Mouse (Mus musculus) CH12.LX (cell line): ENCODE measurements at regions not wholly inside any gene's neighbourhood (a gene's known extent, or its start where the extent isn't known, plus 50 kb on each side); places are given as distances from the start of the nearest gene placed in this dataset.
A peak's percentile ranks its signal among the peaks of the same experiment; 100 is the strongest.

Experiments
- DNase-seq: peaks from one replicate; pipeline ENCODE4 v3.0.0-alpha.2; 2013; ENCODE audit errors: extremely low read depth
- H3K27ac ChIP-seq: 2 replicates; pipeline ENCODE4 v1.5.1; 2012; ENCODE audit warnings: low read depth, mild to moderate bottlenecking, control low read depth, moderate library complexity; ENCODE audit not compliant: insufficient read depth
- H3K27me3 ChIP-seq: replicated peaks from 2 replicates; pipeline ENCODE3; 2012; ENCODE audit warnings: inconsistent platforms
- H3K36me3 ChIP-seq, 2 experiments: replicated peaks in 1 of 2; 2 replicates each; pipeline versions ENCODE3 to v1.6.1; 2012; ENCODE audit warnings: inconsistent platforms in 1 of 2, low read length in 1 of 2, mild to moderate bottlenecking in 1 of 2, mixed read lengths in 1 of 2, moderate library complexity in 1 of 2; ENCODE audit not compliant: control insufficient read depth in 1 of 2, insufficient read depth in 1 of 2
- H3K4me1 ChIP-seq, 2 experiments: 2 replicates each; pipeline ENCODE4 v1.6.1; 2012; ENCODE audit warnings: inconsistent platforms in 1 of 2, moderate library complexity in 1 of 2; ENCODE audit not compliant: insufficient read depth in 2 of 2, control insufficient read depth in 1 of 2
- H3K4me2 ChIP-seq: 2 replicates; pipeline ENCODE4 v1.6.1; 2012; ENCODE audit warnings: low read depth, mild to moderate bottlenecking, control low read depth; ENCODE audit not compliant: poor library complexity, insufficient read depth, severe bottlenecking
- H3K4me3 ChIP-seq, 3 experiments: fragments of 150-350 bp in 1 of 3; sonication (generic) in 1 of 3; replicated peaks in 1 of 3; 2 replicates each; pipeline versions ENCODE3 to v1.5.1; 2011 to 2012; ENCODE audit warnings: low read depth in 2 of 3, low read length in 2 of 3, mild to moderate bottlenecking in 2 of 3, moderate library complexity in 2 of 3, control low read depth in 1 of 3, improper control_type of control experiment in 1 of 3, inconsistent platforms in 1 of 3, mixed read lengths in 1 of 3; ENCODE audit not compliant: poor library complexity in 1 of 3
- H3K79me2 ChIP-seq: replicated peaks from 2 replicates; pipeline ENCODE4 v1.6.1; 2012; ENCODE audit warnings: mild to moderate bottlenecking, moderate library complexity; ENCODE audit not compliant: control insufficient read depth, poor library complexity, insufficient read depth, severe bottlenecking; ENCODE audit errors: extremely low read depth
- H3K9ac ChIP-seq: 2 replicates; pipeline ENCODE4 v1.6.1; 2012; ENCODE audit warnings: low read depth, mild to moderate bottlenecking, control low read depth, moderate library complexity; ENCODE audit not compliant: insufficient read depth
- H3K9me3 ChIP-seq: replicated peaks from 2 replicates; pipeline ENCODE3; 2012; ENCODE audit warnings: low read length, inconsistent platforms, mixed read lengths
- CHD2 ChIP-seq: IDR thresholded peaks from 2 replicates; pipeline ENCODE4 v1.6.1; 2011; ENCODE audit warnings: low read length, improper control_type of control experiment
- CTCF ChIP-seq, 2 experiments: IDR thresholded peaks in 1 of 2; conservative IDR thresholded peaks in 1 of 2; 2 replicates each; pipeline ENCODE4 v1.5.1; 2011 to 2012; ENCODE audit warnings: low read depth in 2 of 2, low read length in 2 of 2, improper control_type of control experiment in 1 of 2, inconsistent platforms in 1 of 2, mild to moderate bottlenecking in 1 of 2, moderate library complexity in 1 of 2
- E2F4 ChIP-seq: IDR thresholded peaks from 2 replicates; pipeline ENCODE4 v1.6.1; 2011; ENCODE audit warnings: low read depth, low read length, improper control_type of control experiment; ENCODE audit not compliant: insufficient replicate concordance
- ELF1 ChIP-seq: IDR thresholded peaks from 2 replicates; pipeline ENCODE4 v1.6.1; 2014; ENCODE audit warnings: low read depth, mild to moderate bottlenecking, inconsistent platforms, low read length, improper control_type of control experiment
- EP300 ChIP-seq: IDR thresholded peaks from 2 replicates; pipeline ENCODE4 v1.6.1; 2011; ENCODE audit warnings: low read length, improper control_type of control experiment
- GABPA ChIP-seq: IDR thresholded peaks from 2 replicates; pipeline ENCODE4 v1.6.1; 2012; ENCODE audit warnings: low read depth, low read length, improper control_type of control experiment, inconsistent platforms; ENCODE audit not compliant: insufficient replicate concordance
- JUND ChIP-seq: conservative IDR thresholded peaks from 2 replicates; pipeline ENCODE4 v1.6.1; 2011; ENCODE audit warnings: low read depth, low read length, improper control_type of control experiment
- KAT2A ChIP-seq: IDR thresholded peaks from 2 replicates; pipeline ENCODE4 v1.6.1; 2012; ENCODE audit warnings: low read length, improper control_type of control experiment, inconsistent platforms; ENCODE audit not compliant: insufficient replicate concordance
- MAFK ChIP-seq: IDR thresholded peaks from 2 replicates; pipeline ENCODE4 v1.6.1; 2011; ENCODE audit warnings: low read length, improper control_type of control experiment; ENCODE audit not compliant: insufficient replicate concordance
- MEF2A ChIP-seq: IDR thresholded peaks from 2 replicates; pipeline ENCODE4 v1.6.1; 2014; ENCODE audit warnings: low read depth, mild to moderate bottlenecking, inconsistent platforms, low read length, improper control_type of control experiment, borderline replicate concordance
- MXI1 ChIP-seq: IDR thresholded peaks from 2 replicates; pipeline ENCODE4 v1.6.1; 2011; ENCODE audit warnings: mild to moderate bottlenecking, low read depth, low read length, improper control_type of control experiment
- MYC ChIP-seq: IDR thresholded peaks from 2 replicates; pipeline ENCODE4 v1.6.1; 2011; ENCODE audit warnings: low read depth, mild to moderate bottlenecking, improper control_type of control experiment, low read length
- NRF1 ChIP-seq: IDR thresholded peaks from 2 replicates; pipeline ENCODE4 v1.6.1; 2014; ENCODE audit warnings: low read depth, mild to moderate bottlenecking, inconsistent platforms, low read length, improper control_type of control experiment, moderate library complexity
- POLR2A ChIP-seq: IDR thresholded peaks from 2 replicates; pipeline ENCODE4 v1.6.1; 2011; ENCODE audit warnings: low read depth, mild to moderate bottlenecking, improper control_type of control experiment, low read length
- RAD21 ChIP-seq: IDR thresholded peaks from 2 replicates; pipeline ENCODE4 v1.6.1; 2011; ENCODE audit warnings: low read depth, mild to moderate bottlenecking, low read length, improper control_type of control experiment, moderate library complexity
- SMC3 ChIP-seq: IDR thresholded peaks from 2 replicates; pipeline ENCODE4 v1.6.1; 2011; ENCODE audit warnings: low read depth, low read length, improper control_type of control experiment
- TCF12 ChIP-seq: IDR thresholded peaks from 2 replicates; pipeline ENCODE4 v1.6.1; 2014; ENCODE audit warnings: low read depth, mild to moderate bottlenecking, inconsistent platforms, low read length, improper control_type of control experiment
- USF1 ChIP-seq: IDR thresholded peaks from 2 replicates; pipeline ENCODE4 v1.6.1; 2014; ENCODE audit warnings: low read depth, mild to moderate bottlenecking, inconsistent platforms, low read length, improper control_type of control experiment
- ZC3H11A ChIP-seq: IDR thresholded peaks from 2 replicates; pipeline ENCODE4 v1.6.1; 2012; ENCODE audit warnings: low read depth, mild to moderate bottlenecking, inconsistent platforms, low read length, improper control_type of control experiment
- ZMIZ1 ChIP-seq: IDR thresholded peaks from 2 replicates; pipeline ENCODE4 v1.6.1; 2012; ENCODE audit warnings: low read depth, mild to moderate bottlenecking, inconsistent platforms, low read length, improper control_type of control experiment
- dilution Hi-C: fragments of 300-500 bp; cut with MboI; formaldehyde crosslinking; loops from 2 replicates; pipeline ENCODE4 v1.14.3; 2020; ENCODE audit warnings: low sequenced_read_pairs; ENCODE audit not compliant: extremely low pct_unique_long_range_greater_than_20kb, extremely low pct_ligation_motif_present
- in situ Hi-C: fragments of 300-500 bp; cut with MboI; formaldehyde crosslinking; loops from 3 replicates; pipeline ENCODE4 v1.14.3; 2019; ENCODE audit warnings: low sequenced_read_pairs, low pct_ligation_motif_present, low pct_unique_long_range_greater_than_20kb, mixed read lengths

- Histone ChIP-seq H3K4me1 (peaks cover 0 to 4% of the 10 kb centered on the region in 2 experiments; a peak in 2 of 4 replicates), H3K27me3 (peaks cover 3% of the 10 kb centered on the region), H3K79me2 (no peaks in the 10 kb centered on the region), H3K9me3 (no peaks in the 10 kb centered on the region), H3K4me2 (no peak overlapping the region), H3K27ac (no peak overlapping the region), H3K9ac (no peak overlapping the region), H3K36me3 (no peaks in the 10 kb centered on the region), H3K4me3 (no peak overlapping the region)
- TF ChIP-seq KAT2A, result no peak
- no peak for TF ChIP-seq MAFK
- TF ChIP-seq MEF2A, result no peak
- TF ChIP-seq USF1, result no peak
- no peak for TF ChIP-seq GABPA
- in situ Hi-C loops (loop anchor here (10.0 kb wide), 2 partner anchors 94 to 154 kb away; no protein-coding TSS in a partner anchor), dilution Hi-C loops (no loop called here)
- no peak for DNase-seq
Measured at GRCm38 (mm10) chr9:62620901-62621445, 56.7 kb upstream of the Itga11 start.

DNA sequence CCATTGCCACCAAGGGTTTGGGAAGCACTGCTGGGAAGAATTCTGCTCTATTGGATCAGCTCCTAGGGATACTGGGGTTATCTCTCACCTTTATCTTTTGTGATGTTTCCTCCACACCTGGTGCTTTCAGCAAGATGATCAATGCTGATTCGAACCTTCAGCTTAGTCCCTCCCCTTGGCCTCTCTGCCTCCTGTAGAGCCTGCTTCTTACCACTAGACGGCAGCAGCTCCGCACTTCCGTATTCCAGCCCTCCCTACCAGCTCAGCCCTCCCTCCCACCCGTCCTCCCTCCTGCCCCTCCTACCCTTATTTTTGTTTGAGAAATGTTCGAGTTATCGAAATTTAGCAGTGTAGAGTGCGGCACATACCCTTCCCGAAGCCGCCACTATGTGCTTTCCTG lies 55.5 kb upstream of the Itga11 start:
- Histone ChIP-seq H3K27ac (no peak overlapping the region), H3K36me3 (no peaks in the 10 kb centered on the region), H3K4me2 (no peak overlapping the region), H3K9me3 (no peaks in the 10 kb centered on the region), H3K4me3 (no peak overlapping the region), H3K9ac (no peak overlapping the region), H3K4me1 (peaks cover 0 to 12% of the 10 kb centered on the region in 2 experiments; a peak in 2 of 4 replicates), H3K79me2 (no peaks in the 10 kb centered on the region), H3K27me3 (peaks cover 3% of the 10 kb centered on the region)
- in situ Hi-C loops, result loop anchor here (10.0 kb wide), 2 partner anchors 93 to 153 kb away; no protein-coding TSS in a partner anchor
- TF ChIP-seq NRF1 (no peak), SMC3 (peak; percentile 66), JUND (no peak), E2F4 (no peak), MYC (no peak), ELF1 (peak; percentile 85), ZMIZ1 (no peak), ZC3H11A (no peak), CTCF (conservative IDR thresholded peaks at IDR 0.05 in 1 of 2, IDR thresholded peaks at IDR 0.05 in 1 of 2; ENCODE audit: low read depth in 2 of 2, low read length in 2 of 2) (peak; percentile 70 to 89), GABPA (no peak), MXI1 (no peak), TCF12 (no peak), MEF2A (no peak), POLR2A (no peak), RAD21 (peak; percentile 53), CHD2 (no peak), EP300 (no peak)
- dilution Hi-C loops, result no loop called here
- peak; percentile 67 for DNase-seq
